Mouse (Mus musculus): ENCODE results near the gene Neo1.

- TF ChIP-seq CTCF (IDR thresholded peaks at IDR 0.05; ENCODE audit: control insufficient read depth, insufficient read depth, insufficient replicate concordance, low read depth, low read length), result no peak
- TF ChIP-seq POLR2A (IDR thresholded peaks at IDR 0.05; ENCODE audit: control insufficient read depth, low read depth, low read length), result no peak
These were observed 206.6 kb downstream of the Neo1 start for GRCm38 (mm10) chr9:58829627-58830026.
